Comparison of ENCODE assay signal across 25 mouse cellular contexts in genomic region chr16:31936568-31936967, GRCm38 (mm10). TPM values are rescaled to one million over a fixed set of nuclear protein-coding genes. Genes with fewer than 3 reads are reported as not detected.
DNase-seq lines count a peak whose midpoint lies in the region; ATAC-seq and TF ChIP-seq lines count a peak whose summit lies in the region.
"Had no signal": no experiment of that assay in that cellular context is flagged by ENCODE, and none has a peak within 500 bp of the region (broad histone marks: within the 10 kb centered on the region; RNA-seq: fewer than 3 reads in every experiment).

No protein-coding gene starts in this region.

- no peaks in the 10 kb centered on the region for H3K36me3 ChIP-seq in intestine, postnatal 0 days (ENCODE audit: control insufficient read depth, insufficient read depth)
- H3K36me3 ChIP-seq in intestine, embryonic 15.5 days: no peaks in the 10 kb centered on the region
- no peaks in the 10 kb centered on the region for H3K36me3 ChIP-seq in lung, embryonic 14.5 days (ENCODE audit: insufficient read depth)
- H3K36me3 ChIP-seq: embryonic facial prominence, embryonic 12.5 days; forebrain, embryonic 15.5 days; heart, embryonic 12.5 days; hindbrain, embryonic 10.5 days; hindbrain, embryonic 15.5 days had no signal

- intact Hi-C loops in gastrocnemius, postnatal 36 days (cut with DNase I): no loop called here

- DNase-seq in cerebellum, adult 9-10 months: peak; percentile 36
- no peak for DNase-seq in cerebellum, adult 18-20 months
- DNase-seq in lung, embryonic 14.5 days: no peak
- DNase-seq in lung, postnatal 10 days: no peak
- DNase-seq in gastrocnemius, postnatal 36 days: no peak
- DNase-seq: adrenal gland, postnatal 25 days; cerebellum, adult 2 months; cerebellum, postnatal 14 days; gastrocnemius, adult 2 months; gastrocnemius, postnatal 25 days; heart, adult 11 months had no signal

- no peak overlapping the region for H3K4me2 ChIP-seq in intestine, postnatal 0 days (replicated peaks; ENCODE audit: low read depth)
- H3K4me2 ChIP-seq in intestine, embryonic 15.5 days (replicated peaks): no peak overlapping the region
- no peak overlapping the region for H3K4me2 ChIP-seq in lung, embryonic 14.5 days
- H3K4me2 ChIP-seq: embryonic facial prominence, embryonic 12.5 days; forebrain, embryonic 15.5 days; heart, embryonic 12.5 days; hindbrain, embryonic 15.5 days had no signal

- H3K9ac ChIP-seq in intestine, postnatal 0 days (ENCODE audit: low read depth, low read length): no peak overlapping the region
- H3K9ac ChIP-seq in intestine, embryonic 15.5 days: no peak overlapping the region
- H3K9ac ChIP-seq in lung, embryonic 14.5 days: no peak overlapping the region
- H3K9ac ChIP-seq: embryonic facial prominence, embryonic 12.5 days; forebrain, embryonic 15.5 days; heart, embryonic 12.5 days; hindbrain, embryonic 15.5 days had no signal

- H3K27me3 ChIP-seq in intestine, postnatal 0 days (replicated peaks; ENCODE audit: control insufficient read depth, insufficient read depth, low read length): peaks cover 24% of the 10 kb centered on the region
- peaks cover 31% of the 10 kb centered on the region for H3K27me3 ChIP-seq in intestine, embryonic 15.5 days (replicated peaks)
- H3K27me3 ChIP-seq in lung, embryonic 14.5 days (ENCODE audit: insufficient read depth, low read length): peaks cover 36% of the 10 kb centered on the region
- H3K27me3 ChIP-seq: hindbrain, embryonic 15.5 days had no signal

- 89% methylated on average over 4 of the region's 4 CpGs for WGBS in intestine, postnatal 0 days
- WGBS in intestine, embryonic 15.5 days: 84% methylated on average over 4 of the region's 4 CpGs
- 85% methylated on average over 4 of the region's 4 CpGs for WGBS in lung, embryonic 14.5 days

- no peak overlapping the region for H3K4me3 ChIP-seq in intestine, postnatal 0 days (ENCODE audit: low read depth, low read length)
- H3K4me3 ChIP-seq in intestine, embryonic 15.5 days (replicated peaks): no peak overlapping the region
- no peak overlapping the region for H3K4me3 ChIP-seq in lung, embryonic 14.5 days (ENCODE audit: low read depth, low read length)
- no peak overlapping the region for H3K4me3 ChIP-seq in cortical plate, adult 2 months (ENCODE audit: insufficient read depth, low read length)
- H3K4me3 ChIP-seq: embryonic facial prominence, embryonic 12.5 days; forebrain, embryonic 15.5 days; gastrocnemius, adult 2 months; heart, embryonic 12.5 days; hindbrain, embryonic 10.5 days; hindbrain, embryonic 15.5 days had no signal

- peak; percentile 25 for TF ChIP-seq CTCF in intestine, postnatal 0 days (IDR thresholded peaks at IDR 0.05; ENCODE audit: low read depth)
- TF ChIP-seq CTCF in lung, embryonic 14.5 days (IDR thresholded peaks at IDR 0.05; ENCODE audit: low read depth): peak; percentile 10; the same call in 1 of the 2 replicates
- TF ChIP-seq CTCF in cortical plate, adult 2 months (IDR thresholded peaks at IDR 0.05; ENCODE audit: extremely low read depth, insufficient read depth, low read length): 0 out of 2 replicates have a peak, but pooled peaks have one; percentile 5

- 0 out of 2 replicates have a peak, but pooled peaks cover 4% of the 10 kb centered on the region for H3K4me1 ChIP-seq in intestine, postnatal 0 days (replicated peaks; ENCODE audit: control insufficient read depth, insufficient read depth, low read length)
- H3K4me1 ChIP-seq in intestine, embryonic 15.5 days (replicated peaks): peaks cover 22% of the 10 kb centered on the region
- H3K4me1 ChIP-seq in lung, embryonic 14.5 days (ENCODE audit: insufficient read depth): 0 out of 2 replicates have a peak, but pooled peaks cover 2% of the 10 kb centered on the region
- H3K4me1 ChIP-seq in cortical plate, adult 2 months (ENCODE audit: control insufficient read depth, insufficient read depth, low read length): no peaks in the 10 kb centered on the region

- no peak for TF ChIP-seq POLR2A in cortical plate, adult 2 months (IDR thresholded peaks at IDR 0.05; ENCODE audit: extremely low read depth, insufficient read depth, low read length)

- H3K27ac ChIP-seq in intestine, postnatal 0 days (ENCODE audit: low read depth, low read length): no peak overlapping the region
- H3K27ac ChIP-seq in intestine, embryonic 15.5 days: no peak overlapping the region
- H3K27ac ChIP-seq in lung, embryonic 14.5 days (ENCODE audit: low read depth): no peak overlapping the region
- no peak overlapping the region for H3K27ac ChIP-seq in cortical plate, adult 2 months (ENCODE audit: insufficient read depth, low read length)
- H3K27ac ChIP-seq: embryonic facial prominence, embryonic 12.5 days; forebrain, embryonic 15.5 days; gastrocnemius, adult 2 months; hindbrain, embryonic 10.5 days; hindbrain, embryonic 15.5 days had no signal

- ATAC-seq in intestine, postnatal 0 days: no peak
- no peak for ATAC-seq in intestine, embryonic 15.5 days
- no peak for ATAC-seq in lung, embryonic 14.5 days (ENCODE audit: insufficient read depth)
- ATAC-seq: activated CD4-positive, CD25-positive, alpha-beta regulatory T cell, adult 4 months; CD4-positive, CD25-positive, alpha-beta regulatory T cell, adult 4 months; forebrain, embryonic 15.5 days had no signal

- no peaks in the 10 kb centered on the region for H3K9me3 ChIP-seq in intestine, postnatal 0 days (ENCODE audit: control insufficient read depth)
- no peaks in the 10 kb centered on the region for H3K9me3 ChIP-seq in intestine, embryonic 15.5 days
- H3K9me3 ChIP-seq in lung, embryonic 14.5 days (ENCODE audit: low read depth, low read length): no peaks in the 10 kb centered on the region
- H3K9me3 ChIP-seq: embryonic facial prominence, embryonic 12.5 days; forebrain, embryonic 15.5 days; heart, embryonic 12.5 days; hindbrain, embryonic 10.5 days; hindbrain, embryonic 15.5 days had no signal

RNA-seq across cellular contexts. Expression of gene Pigz, which starts 2.9 kb away (rescaled TPM):
- 0.39 and 0.54 TPM in 2 replicates for polyA plus RNA-seq in intestine, postnatal 0 days (2015; fragmentation: Nextera tagmentation; extraction: Ambion mirVana)
- 0.48 and 1.2 TPM in 2 replicates for polyA plus RNA-seq in intestine, embryonic 15.5 days (2015; fragmentation: Nextera tagmentation; extraction: Ambion mirVana)
- polyA plus RNA-seq in lung, embryonic 14.5 days (2014; fragmentation: Nextera tagmentation; extraction: Ambion mirVana): 0.42 and 0.43 TPM in 2 replicates
- 24.6 and 25.4 TPM in 2 replicates for polyA plus RNA-seq in cortical plate, adult 2 months (2012; rRNA removed)
- total RNA-seq in gastrocnemius, postnatal 36 days (2021): under 1 TPM; 0.37 to 0.94 TPM
- total RNA-seq: adrenal gland, postnatal 25 days; common myeloid progenitor, adult 5-6 weeks had no signal

RNA-seq across cellular contexts. Expression of gene 0610012G03Rik, which starts 11.7 kb away (rescaled TPM):
- polyA plus RNA-seq in intestine, postnatal 0 days (2015; fragmentation: Nextera tagmentation; extraction: Ambion mirVana): 203 and 214 TPM in 2 replicates
- 108 and 120 TPM in 2 replicates for polyA plus RNA-seq in intestine, embryonic 15.5 days (2015; fragmentation: Nextera tagmentation; extraction: Ambion mirVana)
- 80.1 and 80.5 TPM in 2 replicates for polyA plus RNA-seq in lung, embryonic 14.5 days (2014; fragmentation: Nextera tagmentation; extraction: Ambion mirVana)
- 73.3 and 76.0 TPM in 2 replicates for polyA plus RNA-seq in cortical plate, adult 2 months (2012; rRNA removed)
- total RNA-seq in gastrocnemius, postnatal 36 days (2021): 10 to 100 TPM; 50.3 to 55.0 TPM

RNA-seq across cellular contexts. Expression of gene Ncbp2, which starts 11.7 kb away (rescaled TPM):
- polyA plus RNA-seq in intestine, postnatal 0 days (2015; fragmentation: Nextera tagmentation; extraction: Ambion mirVana): 24.7 and 28.4 TPM in 2 replicates
- polyA plus RNA-seq in intestine, embryonic 15.5 days (2015; fragmentation: Nextera tagmentation; extraction: Ambion mirVana): 80.9 and 85.8 TPM in 2 replicates
- polyA plus RNA-seq in lung, embryonic 14.5 days (2014; fragmentation: Nextera tagmentation; extraction: Ambion mirVana): 115 and 117 TPM in 2 replicates
- 75.7 and 95.2 TPM in 2 replicates for polyA plus RNA-seq in cortical plate, adult 2 months (2012; rRNA removed)
- 10 to 100 TPM; 11.3 to 11.9 TPM for total RNA-seq in gastrocnemius, postnatal 36 days (2021)

RNA-seq across cellular contexts. Expression of gene Meltf, which starts 58.0 kb away (rescaled TPM):
- polyA plus RNA-seq in intestine, postnatal 0 days (2015; fragmentation: Nextera tagmentation; extraction: Ambion mirVana): 568 and 663 TPM in 2 replicates
- 33.6 and 51.6 TPM in 2 replicates for polyA plus RNA-seq in intestine, embryonic 15.5 days (2015; fragmentation: Nextera tagmentation; extraction: Ambion mirVana)
- 0.08 TPM in 1 of 2 replicates, not detected in the other for polyA plus RNA-seq in lung, embryonic 14.5 days (2014; fragmentation: Nextera tagmentation; extraction: Ambion mirVana)
- polyA plus RNA-seq in cortical plate, adult 2 months (2012; rRNA removed): 0.46 and 0.79 TPM in 2 replicates
- not detected for total RNA-seq in gastrocnemius, postnatal 36 days (2021)
- total RNA-seq: adrenal gland, adult 18-20 months; adrenal gland, postnatal 25 days; common myeloid progenitor, adult 5-6 weeks; gastrocnemius, adult 2 months; gastrocnemius, postnatal 25 days; MEL had no signal
- polyA plus RNA-seq: activated CD4-positive, CD25-positive, alpha-beta regulatory T cell, adult 4 months; CD4-positive, CD25-positive, alpha-beta regulatory T cell, adult 4 months; forebrain, embryonic 11.5 days had no signal

Comparison
In these comparisons a context has a peak if more than half of its experiments do, and no peak if none do; other contexts are left out.
1. RNA of gene Pigz, which starts 2.9 kb away (polyA plus RNA-seq): 24.6 to 25.4 TPM in cortical plate, adult 2 months; 0.48 to 1.2 TPM in intestine, embryonic 15.5 days, 0.42 to 0.43 TPM in lung, embryonic 14.5 days and 0.39 to 0.54 TPM in intestine, postnatal 0 days; every median in the first group is over 10 times any median in the second.
2. Peak in every context shown above with its lines, with median percentiles within 50 percentile points of each other: CTCF ChIP-seq.